Mouse (Mus musculus): Measurements from ENCODE around the gene Olfr666.
A peak's percentile ranks its signal among the peaks of the same experiment; 100 is the strongest.
"Not testable (repeated sequence)": the region's sequence is repeated elsewhere in the genome, so short reads cannot be mapped to it uniquely, and the experiment has no call there.

Gene Olfr666

DNA sequence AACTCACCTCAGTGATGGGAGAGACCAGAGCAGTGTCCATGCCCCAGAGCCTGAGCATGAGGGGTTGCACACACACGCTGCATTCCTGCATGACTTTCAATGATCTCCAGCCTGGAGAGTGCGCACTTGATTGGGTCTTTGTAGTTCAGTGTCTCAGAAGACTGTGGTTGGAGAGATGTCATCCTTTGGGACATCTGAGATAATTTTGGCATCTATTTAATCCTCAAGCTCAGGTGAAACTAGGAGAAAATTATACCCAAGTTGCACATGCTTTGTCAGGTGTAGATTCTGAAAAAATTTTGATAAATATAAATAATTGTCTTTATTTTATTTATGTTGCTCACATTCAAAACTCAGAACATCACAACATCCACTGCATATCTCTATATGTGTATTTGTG, at the start of gene Olfr666:
TSS of gene Olfr666 (minus strand) at position 101 of the 400 bp plus-strand sequence.
- no peak for DNase-seq (ENCODE audit: inconsistent age in 2 of 2, low spot score in 1 of 2)

DNA sequence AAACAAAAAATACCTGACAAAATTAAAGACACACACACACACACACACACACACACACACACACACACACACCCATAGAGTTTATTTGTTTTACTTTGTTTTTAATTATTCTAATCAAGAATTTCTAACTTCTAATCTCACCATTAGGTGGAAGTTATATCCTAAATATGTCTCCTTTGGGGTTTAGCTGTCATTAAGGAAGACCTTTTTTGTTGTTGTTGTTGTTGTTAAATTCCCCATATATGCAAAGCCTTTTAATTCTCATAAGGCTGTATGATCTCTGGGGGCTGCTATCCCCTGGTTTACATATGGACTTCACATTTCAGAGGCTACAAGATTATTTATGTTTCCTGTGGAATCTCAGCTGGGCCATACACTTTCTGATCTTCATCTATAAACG, 38.2 kb upstream of the Olfr666 start, which contains the start of gene Olfr669:
TSS of gene Olfr669 (plus strand) at position 301 of the 400 bp plus-strand sequence.
- no peak for DNase-seq (ENCODE audit: inconsistent age in 2 of 2, low spot score in 1 of 2)

DNA sequence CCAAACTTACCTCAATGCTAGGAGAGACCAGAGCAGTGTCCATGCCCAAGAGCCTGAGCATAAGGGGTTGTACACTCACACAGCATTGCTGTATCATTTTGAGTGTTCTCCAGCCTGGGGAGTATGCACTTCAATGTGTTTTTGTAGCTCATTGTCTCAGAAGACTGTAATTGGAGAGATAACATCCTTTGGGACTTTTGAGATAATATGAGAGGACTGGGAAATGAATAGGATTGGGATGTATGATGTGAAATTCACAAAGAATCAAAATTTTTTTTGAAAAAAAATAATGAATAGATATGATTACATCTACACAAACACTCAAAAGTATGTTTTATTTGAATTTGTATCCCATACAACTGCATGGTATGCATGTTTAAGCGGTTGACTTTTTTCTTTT, 32.2 kb upstream of the Olfr666 start, which contains the start of gene Olfr668:
TSS of gene Olfr668 (minus strand) at position 101 of the 400 bp plus-strand sequence.
- DNase-seq (ENCODE audit: inconsistent age in 2 of 2, low spot score in 1 of 2), result no peak

GRCm38 (mm10) chr7:104921382-104921781, 25.6 kb upstream of the Olfr666 start, which contains the start of gene Olfr667:
Gene Olfr667, minus strand, starts transcription at chr7:104921482.
- no peak for DNase-seq (ENCODE audit: inconsistent age in 2 of 2, low spot score in 1 of 2)

DNA sequence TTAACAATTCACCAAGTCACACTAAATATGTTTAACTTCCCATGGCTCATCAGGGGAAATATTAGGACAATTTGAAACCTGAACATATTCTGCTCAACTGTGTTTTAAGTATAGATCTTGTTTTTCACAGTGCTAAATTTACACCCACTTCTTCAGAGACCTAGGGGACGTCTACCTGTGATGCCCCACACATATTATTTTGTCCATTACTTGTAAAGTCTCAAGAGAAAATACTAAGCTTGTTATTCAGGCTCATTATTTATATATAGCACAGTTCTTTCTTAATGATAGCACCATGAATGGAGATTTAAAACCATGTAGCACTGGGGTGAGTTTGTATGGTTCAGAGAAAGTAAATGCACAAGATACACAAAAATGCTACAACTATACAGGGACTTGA, 18.0 kb downstream of the Olfr666 start, which contains the start of gene Olfr665:
TSS of gene Olfr665 (plus strand) at position 301 of the 400 bp plus-strand sequence.
- DNase-seq (ENCODE audit: inconsistent age in 2 of 2, low spot score in 1 of 2), result no peak

- peak in 1 of 2 experiments; percentile 64 for DNase-seq (ENCODE audit: inconsistent age in 2 of 2, low spot score in 1 of 2)
Observed at GRCm38 (mm10) chr7:104861381-104861780, 34.4 kb downstream of the Olfr666 start.

DNA sequence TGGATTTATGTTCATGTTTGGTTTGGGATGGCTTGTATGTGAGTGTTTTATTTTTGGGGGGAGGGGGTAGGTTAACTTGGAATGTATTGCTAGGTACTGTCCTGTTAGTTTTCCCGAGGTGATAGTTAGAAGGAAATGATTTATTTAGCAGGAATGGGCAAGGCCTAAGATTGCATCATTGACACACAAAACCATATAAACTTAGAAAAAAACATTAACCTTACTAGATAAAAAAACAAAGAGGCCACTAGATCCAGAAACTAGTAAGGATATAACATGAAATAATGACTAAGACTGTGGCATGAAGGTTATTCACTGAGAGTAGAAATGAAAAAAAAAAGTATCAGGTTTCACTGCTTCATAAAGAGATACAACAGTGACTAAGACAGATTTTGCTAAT, 38.1 kb downstream of the Olfr666 start:
- DNase-seq (ENCODE audit: inconsistent age in 2 of 2, low spot score in 1 of 2), result no peak

DNA sequence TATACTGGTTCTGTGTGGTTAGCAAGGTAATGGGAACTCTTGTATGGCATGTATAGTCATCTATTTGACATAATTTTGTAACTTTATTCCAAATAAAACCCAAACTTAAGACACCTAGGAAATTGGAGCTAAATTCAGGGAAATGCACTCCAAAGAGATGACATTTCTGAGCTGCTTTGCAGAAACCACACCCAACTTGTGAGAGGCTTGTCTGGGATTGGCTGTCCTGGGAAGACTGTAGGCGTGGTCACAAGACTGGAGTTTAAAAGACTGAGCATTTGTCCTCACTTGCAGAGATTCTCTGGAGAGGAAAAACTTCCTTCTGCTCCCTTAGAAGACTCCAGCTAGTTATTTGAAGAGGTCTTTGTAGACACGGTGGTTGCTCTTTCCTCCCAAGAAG, 39.0 kb downstream of the Olfr666 start, which contains the start of gene Usp17la:
TSS of gene Usp17la (plus strand) at position 301 of the 400 bp plus-strand sequence.
- not testable (repeated sequence) for DNase-seq (ENCODE audit: inconsistent age in 2 of 2, low spot score in 1 of 2)

- DNase-seq (ENCODE audit: inconsistent age in 2 of 2, low spot score in 1 of 2), result no peak
Observed at GRCm38 (mm10) chr7:104855248-104855750, 40.5 kb downstream of the Olfr666 start.

- DNase-seq (ENCODE audit: inconsistent age in 2 of 2, low spot score in 1 of 2), result not testable (repeated sequence)
Observed at GRCm38 (mm10) chr7:104851546-104851945, 44.2 kb downstream of the Olfr666 start.

- DNase-seq (ENCODE audit: inconsistent age in 2 of 2, low spot score in 1 of 2), result no peak
Observed at GRCm38 (mm10) chr7:104843731-104844287, 51.9 kb downstream of the Olfr666 start.

DNA sequence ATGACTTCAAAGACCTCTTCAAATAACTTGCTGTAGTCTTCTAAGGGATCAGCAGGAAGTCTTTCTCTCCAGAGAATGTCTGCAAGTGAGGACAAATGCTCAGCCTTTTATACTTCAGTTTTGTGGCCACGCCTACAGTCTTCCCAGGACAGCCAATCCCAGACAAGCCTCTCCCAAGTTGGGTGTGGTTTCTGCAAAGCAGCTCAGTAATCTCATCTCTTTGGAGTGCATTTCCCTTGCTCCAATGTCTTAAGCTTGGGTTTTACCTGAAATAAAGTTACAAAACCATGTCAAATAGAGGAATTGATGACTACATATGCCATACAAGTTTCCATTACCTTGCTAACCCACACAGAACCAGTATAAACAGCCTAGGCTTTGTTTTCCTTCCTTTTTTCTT, 53.2 kb downstream of the Olfr666 start, which contains the start of gene Usp17lb:
TSS of gene Usp17lb (minus strand) at position 101 of the 400 bp plus-strand sequence.
- DNase-seq (ENCODE audit: inconsistent age in 2 of 2, low spot score in 1 of 2), result no peak

All from adrenal gland, adult (tissue).